Mouse (Mus musculus) inflammation-experienced regulatory T-cells (primary cell): Measurements from ENCODE around the gene Slc15a3. TPM values are rescaled to one million over a fixed set of nuclear protein-coding genes. Genes with fewer than 3 reads are reported as not detected.

Source experiments
- polyA plus RNA-seq, 2 experiments: library from polyadenylated mRNA; unstranded; fragments of 100-300 nt; shearing (Covaris generic); gene quantifications; one replicate each; pipeline ENCODE4 v1.2.1; 2017

Gene Slc15a3
- polyA plus RNA-seq = 1 to 10 TPM; 1.8 to 2.7 TPM

DNA sequence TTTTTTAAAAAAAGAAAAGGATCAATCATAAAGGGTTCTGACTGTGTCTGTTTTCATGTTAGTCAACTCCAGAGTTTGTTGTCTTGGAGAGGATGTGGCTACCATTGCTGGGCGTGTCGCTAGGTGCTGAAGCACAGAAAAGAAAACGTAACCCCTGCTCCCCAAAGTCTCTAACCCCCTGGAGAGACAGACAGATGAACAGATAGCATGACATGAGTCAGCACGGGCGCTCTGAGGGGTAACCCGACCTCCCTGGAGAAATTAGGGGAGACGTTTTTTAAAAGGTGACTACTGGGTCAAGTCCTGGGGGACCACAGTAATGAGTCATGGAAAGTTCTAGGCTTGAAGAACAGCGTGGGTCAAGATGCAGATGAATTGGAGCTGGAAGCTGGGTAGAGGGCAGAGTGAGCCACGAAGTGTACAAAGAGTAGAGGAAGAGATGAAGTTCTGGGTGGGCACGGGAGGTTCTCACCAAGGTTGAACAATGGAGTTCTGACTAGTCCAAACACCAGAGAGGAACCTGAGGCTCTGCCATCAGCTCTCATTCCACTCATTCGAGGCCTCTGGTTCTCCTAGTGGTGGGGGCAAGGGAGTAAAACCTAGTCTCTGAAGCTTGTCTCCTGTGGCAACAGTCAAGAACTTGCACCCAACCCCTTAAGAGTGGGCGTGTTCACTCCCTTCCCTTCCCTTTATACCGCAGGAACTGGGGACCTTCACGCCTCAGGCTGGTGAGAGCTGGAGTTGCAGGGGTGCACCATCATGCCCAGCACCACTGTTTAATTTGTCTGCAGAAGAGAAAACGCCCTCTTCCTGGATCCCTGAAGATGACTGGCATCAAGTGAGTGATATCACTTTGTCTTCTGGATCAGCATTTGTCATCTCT is at the start of gene Slc15a3:
Gene Slc15a3, plus strand, starts transcription at position 718 of the 883 bp plus-strand sequence.

GRCm38 (mm10) chr19:10829436-10830175 is 9.9 kb upstream of the Slc15a3 start, which contains the start of gene Cd6:
TSS of gene Cd6 (minus strand) at chr19:10830058.

DNA sequence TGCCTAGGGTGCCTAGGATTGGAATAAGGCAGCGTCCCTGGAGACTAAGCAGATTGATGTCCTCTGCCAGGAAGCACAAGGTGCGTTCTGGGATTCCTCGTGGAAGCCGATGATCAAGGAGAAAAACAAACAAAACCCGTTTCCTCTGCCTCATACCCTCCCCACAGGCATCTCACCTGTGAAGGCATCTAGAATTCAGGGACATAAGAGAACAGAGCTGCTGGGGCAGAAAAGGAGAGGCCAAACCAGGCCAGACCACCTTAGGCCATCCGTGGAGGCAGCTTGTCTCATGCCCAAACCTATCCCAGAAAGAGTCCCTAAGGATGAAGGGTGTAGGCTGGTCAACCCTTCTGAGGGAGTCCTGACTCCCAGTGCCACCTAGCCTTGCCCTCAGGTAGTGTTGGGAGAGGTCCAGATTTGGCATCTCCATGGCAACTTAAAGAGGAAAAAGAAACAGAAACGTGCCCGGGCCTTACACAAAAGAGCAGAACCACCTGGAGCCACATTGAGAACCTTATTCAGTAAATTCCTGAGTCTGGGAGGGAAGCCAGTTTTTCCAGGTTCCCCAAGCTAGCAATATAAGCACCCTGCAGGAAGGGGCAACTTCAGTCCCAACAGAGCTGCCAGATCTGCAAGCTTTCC is 30.5 kb downstream of the Slc15a3 start, which contains the start of gene Tmem132a:
Gene Tmem132a, minus strand, starts transcription at position 55 of the 642 bp plus-strand sequence.

GRCm38 (mm10) chr19:10881426-10882154 is 42.1 kb downstream of the Slc15a3 start, which contains the start of gene Tmem109:
TSS of gene Tmem109 (minus strand) at chr19:10882001.

GRCm38 (mm10) chr19:10895016-10895528 is 55.5 kb downstream of the Slc15a3 start, which contains the start of gene Prpf19:
TSS of gene Prpf19 (plus strand) at chr19:10895231.

Other genes with a start within 250 kb of the Slc15a3 start
- gene Ddb1, start 234.4 kb upstream of the Slc15a3 start, polyA plus RNA-seq = 100 to 1,000 TPM; 159 to 166 TPM
- gene Tkfc, start 234.1 kb upstream of the Slc15a3 start, polyA plus RNA-seq = 1 to 10 TPM; 8.0 to 8.2 TPM
- gene Vwce, start 205.5 kb upstream of the Slc15a3 start, polyA plus RNA-seq = 1 to 10 TPM in 1 of 2 experiments, under 1 TPM in 1; 0.10 to 1.5 TPM
- not detected for gene Pga5, start 161.7 kb upstream of the Slc15a3 start, polyA plus RNA-seq
- gene Vps37c, start 151.0 kb upstream of the Slc15a3 start, polyA plus RNA-seq = 10 to 100 TPM; 21.6 to 26.0 TPM
- 100 to 1,000 TPM; 557 to 575 TPM for gene Cd5, start 100.7 kb upstream of the Slc15a3 start, polyA plus RNA-seq
- gene Cd6, start 9.7 kb upstream of the Slc15a3 start, polyA plus RNA-seq = 100 to 1,000 TPM; 611 to 643 TPM
- gene Tmem132a, start 30.2 kb downstream of the Slc15a3 start, polyA plus RNA-seq = under 1 TPM; 0.72 to 0.87 TPM
- 10 to 100 TPM; 55.1 to 72.9 TPM for gene Tmem109, start 42.3 kb downstream of the Slc15a3 start, polyA plus RNA-seq
- gene Prpf19, start 55.5 kb downstream of the Slc15a3 start, polyA plus RNA-seq = 10 to 100 TPM; 82.9 to 98.0 TPM
- gene Zp1, start 80.9 kb downstream of the Slc15a3 start, polyA plus RNA-seq = 1 to 10 TPM in 1 of 2 experiments, not detected in 1; 2.3 TPM
- gene Ptgdr2, start 97.4 kb downstream of the Slc15a3 start, polyA plus RNA-seq = not detected
- 10 to 100 TPM; 15.5 to 19.1 TPM for gene Ccdc86, start 109.5 kb downstream of the Slc15a3 start, polyA plus RNA-seq
- gene Ms4a10, start 134.9 kb downstream of the Slc15a3 start, polyA plus RNA-seq = not detected
- 1 to 10 TPM in 1 of 2 experiments, under 1 TPM in 1; 0.12 to 1.7 TPM for gene Ms4a15, start 153.5 kb downstream of the Slc15a3 start, polyA plus RNA-seq
- gene Ms4a18, start 178.3 kb downstream of the Slc15a3 start, polyA plus RNA-seq = under 1 TPM in 1 of 2 experiments, not detected in 1; 0.45 TPM
- 1 to 10 TPM in 1 of 2 experiments, under 1 TPM in 1; 0.18 to 2.2 TPM for gene Ms4a8a, start 241.4 kb downstream of the Slc15a3 start, polyA plus RNA-seq